ENCODE assay signal across 8 mouse cellular contexts in genomic region chr17:10317186-10317585, GRCm38 (mm10). TPM values are rescaled to one million over a fixed set of nuclear protein-coding genes. Genes with fewer than 3 reads are reported as not detected.
DNase-seq lines count a peak whose midpoint lies in the region; ATAC-seq and TF ChIP-seq lines count a peak whose summit lies in the region.

No protein-coding gene starts in this region.

- no peaks in the 10 kb centered on the region for H3K36me3 ChIP-seq in forebrain, embryonic 13.5 days (ENCODE audit: poor library complexity, severe bottlenecking)
- H3K36me3 ChIP-seq in intestine, embryonic 15.5 days = no peaks in the 10 kb centered on the region
- no peaks in the 10 kb centered on the region for H3K36me3 ChIP-seq in lung, embryonic 14.5 days (ENCODE audit: insufficient read depth)
- H3K36me3 ChIP-seq in splenic B cell, adult 2 months (ENCODE audit: control insufficient read depth, insufficient read depth, low read length, poor library complexity, severe bottlenecking) = no peaks in the 10 kb centered on the region

- DNase-seq in urinary bladder, postnatal 14 days (ENCODE audit: low spot score) = peak; percentile 69
- no peak for DNase-seq in urinary bladder, postnatal 4 days (ENCODE audit: low spot score in 2 of 2)
- peak; percentile 96 for DNase-seq in lung, embryonic 14.5 days
- peak; percentile 49 for DNase-seq in splenic B cell, adult 2 months (ENCODE audit: low read depth, low spot score)
- no peak for DNase-seq in urinary bladder, postnatal 10 days (ENCODE audit: low spot score)

- TF ChIP-seq CTCF in lung, embryonic 14.5 days (IDR thresholded peaks at IDR 0.05; ENCODE audit: low read depth) = peak; percentile 53

- H3K9me3 ChIP-seq in forebrain, embryonic 13.5 days (replicated peaks) = no peaks in the 10 kb centered on the region
- no peaks in the 10 kb centered on the region for H3K9me3 ChIP-seq in intestine, embryonic 15.5 days
- no peaks in the 10 kb centered on the region for H3K9me3 ChIP-seq in lung, embryonic 14.5 days (ENCODE audit: low read depth, low read length)

- WGBS in forebrain, embryonic 13.5 days = 3% methylated on average over 4 of the region's 4 CpGs
- WGBS in intestine, embryonic 15.5 days = 7% methylated on average over 4 of the region's 4 CpGs
- 4% methylated on average over 4 of the region's 4 CpGs for WGBS in lung, embryonic 14.5 days

- peak overlapping the region; percentile 65 for H3K4me2 ChIP-seq in forebrain, embryonic 13.5 days
- peak overlapping the region; percentile 67 for H3K4me2 ChIP-seq in intestine, embryonic 15.5 days (replicated peaks)
- peak overlapping the region; percentile 60 for H3K4me2 ChIP-seq in lung, embryonic 14.5 days

- ATAC-seq in forebrain, embryonic 13.5 days = no peak
- ATAC-seq in intestine, embryonic 15.5 days = no peak
- ATAC-seq in lung, embryonic 14.5 days (ENCODE audit: insufficient read depth) = no peak

- H3K27ac ChIP-seq in brown adipose tissue, adult 24 weeks (replicated peaks; ENCODE audit: low read depth, low read length) = peak overlapping the region; percentile 96
- peak overlapping the region; percentile 99 for H3K27ac ChIP-seq in forebrain, embryonic 13.5 days
- peak overlapping the region; percentile 95 for H3K27ac ChIP-seq in intestine, embryonic 15.5 days
- peak overlapping the region; percentile 99 for H3K27ac ChIP-seq in lung, embryonic 14.5 days (ENCODE audit: low read depth)

- peak overlapping the region; percentile 93 for H3K4me3 ChIP-seq in brown adipose tissue, adult 24 weeks (ENCODE audit: insufficient read depth, low read depth, low read length)
- H3K4me3 ChIP-seq in forebrain, embryonic 13.5 days = peak overlapping the region; percentile 91
- H3K4me3 ChIP-seq in intestine, embryonic 15.5 days (replicated peaks) = peak overlapping the region; percentile 68
- H3K4me3 ChIP-seq in lung, embryonic 14.5 days (ENCODE audit: low read depth, low read length) = peak overlapping the region; percentile 85

- H3K4me1 ChIP-seq in brown adipose tissue, adult 24 weeks (ENCODE audit: control insufficient read depth, insufficient read depth, insufficient read length, low read length) = peaks cover 9% of the 10 kb centered on the region
- H3K4me1 ChIP-seq in forebrain, embryonic 13.5 days = peaks cover 36% of the 10 kb centered on the region
- no peaks in the 10 kb centered on the region for H3K4me1 ChIP-seq in intestine, embryonic 15.5 days (replicated peaks)
- peaks cover 17% of the 10 kb centered on the region for H3K4me1 ChIP-seq in lung, embryonic 14.5 days (ENCODE audit: insufficient read depth)

- H3K27me3 ChIP-seq in forebrain, embryonic 13.5 days = no peaks in the 10 kb centered on the region
- no peaks in the 10 kb centered on the region for H3K27me3 ChIP-seq in intestine, embryonic 15.5 days (replicated peaks)
- H3K27me3 ChIP-seq in lung, embryonic 14.5 days (ENCODE audit: insufficient read depth, low read length) = no peaks in the 10 kb centered on the region
- H3K27me3 ChIP-seq in splenic B cell, adult 2 months (ENCODE audit: control insufficient read depth, insufficient read depth, low read length, poor library complexity, severe bottlenecking) = no peaks in the 10 kb centered on the region

- H3K9ac ChIP-seq in forebrain, embryonic 13.5 days = peak overlapping the region; percentile 99
- peak overlapping the region; percentile 81 for H3K9ac ChIP-seq in intestine, embryonic 15.5 days
- peak overlapping the region; percentile 99 for H3K9ac ChIP-seq in lung, embryonic 14.5 days

RNA-seq across cellular contexts. Expression of gene Qk, which starts 2.5 kb away (rescaled TPM):
- polyA plus RNA-seq in brown adipose tissue, adult 24 weeks (2012; ENCODE audit: insufficient read depth, insufficient read length, missing spikeins) = 165 and 326 TPM in 2 replicates
- polyA plus RNA-seq in forebrain, embryonic 13.5 days (2015; fragmentation: Nextera tagmentation; extraction: Ambion mirVana) = 54.1 and 56.1 TPM in 2 replicates
- 12.6 and 13.0 TPM in 2 replicates for polyA plus RNA-seq in intestine, embryonic 15.5 days (2015; fragmentation: Nextera tagmentation; extraction: Ambion mirVana)
- 49.7 and 50.0 TPM in 2 replicates for polyA plus RNA-seq in lung, embryonic 14.5 days (2014; fragmentation: Nextera tagmentation; extraction: Ambion mirVana)

Comparison
In these comparisons a context has a peak if more than half of its experiments do, and no peak if none do; other contexts are left out.
1. DNase-seq: peak in urinary bladder, postnatal 14 days (single experiment), lung, embryonic 14.5 days (single experiment) and splenic B cell, adult 2 months (single experiment); none in urinary bladder, postnatal 4 days (0 of 2) and urinary bladder, postnatal 10 days (single experiment).
2. Peak in every context shown above with its lines, with median percentiles within 50 percentile points of each other: H3K27ac ChIP-seq, H3K4me3 ChIP-seq, H3K4me2 ChIP-seq and H3K9ac ChIP-seq.